Mouse (Mus musculus) adrenal gland, adult 8-10 months (tissue): ENCODE data around the gene Hist1h2bj. TPM values are rescaled to one million over a fixed set of nuclear protein-coding genes. Genes with fewer than 3 reads are reported as not detected.
"Not testable (repeated sequence)": the region's sequence is repeated elsewhere in the genome, so short reads cannot be mapped to it uniquely, and the experiment has no call there.

Experiments
- DNase-seq: peaks from one replicate; pipeline ENCODE4 v3.0.0; 2022
- microRNA-seq, 2 experiments: library from miRNA; unstranded; fragments of <30 nt; microRNA quantifications; one replicate each; pipeline ENCODE4 v1.2.0; 2022
- total RNA-seq, 4 experiments: library from RNA; stranded (reverse); gene quantifications; 2 replicates each; pipeline ENCODE4 v1.2.4; 2022

Hist1h2bj gene
- total RNA-seq, 4 experiments from 2014 or later: 14.2 to 31.0 (median 21.9) TPM

DNA sequence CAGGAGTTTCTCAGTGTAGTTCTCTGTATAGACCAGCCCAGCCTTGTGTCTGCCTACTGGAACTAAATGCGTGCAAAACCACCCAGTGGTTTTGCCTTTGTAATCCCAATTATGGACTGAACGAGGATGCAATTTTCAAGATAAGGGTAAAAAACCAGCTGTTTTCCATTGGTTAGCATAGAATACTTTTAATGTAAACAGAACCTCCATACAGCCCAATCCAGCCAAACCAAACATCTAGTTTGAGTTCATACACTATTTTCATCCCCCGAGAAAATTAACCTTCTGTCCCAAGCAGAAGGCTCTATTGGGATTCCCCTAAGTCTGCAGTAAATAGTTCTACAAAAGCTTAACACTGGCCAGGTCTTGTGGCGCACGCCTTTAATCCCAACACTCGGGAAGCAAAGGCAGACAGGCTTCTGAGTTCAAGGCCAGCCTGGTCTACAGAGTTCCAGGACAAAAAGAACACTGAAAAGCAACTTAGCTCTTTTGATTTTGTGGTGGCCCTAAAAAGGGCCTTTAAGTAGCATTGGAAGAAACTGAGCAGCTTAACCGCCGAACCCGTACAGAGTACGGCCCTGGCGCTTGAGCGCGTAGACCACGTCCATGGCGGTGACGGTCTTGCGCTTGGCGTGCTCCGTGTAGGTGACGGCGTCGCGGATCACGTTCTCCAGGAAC, 2.4 kb upstream of the Hist1h2bj start:
- DNase-seq: no peak

DNA sequence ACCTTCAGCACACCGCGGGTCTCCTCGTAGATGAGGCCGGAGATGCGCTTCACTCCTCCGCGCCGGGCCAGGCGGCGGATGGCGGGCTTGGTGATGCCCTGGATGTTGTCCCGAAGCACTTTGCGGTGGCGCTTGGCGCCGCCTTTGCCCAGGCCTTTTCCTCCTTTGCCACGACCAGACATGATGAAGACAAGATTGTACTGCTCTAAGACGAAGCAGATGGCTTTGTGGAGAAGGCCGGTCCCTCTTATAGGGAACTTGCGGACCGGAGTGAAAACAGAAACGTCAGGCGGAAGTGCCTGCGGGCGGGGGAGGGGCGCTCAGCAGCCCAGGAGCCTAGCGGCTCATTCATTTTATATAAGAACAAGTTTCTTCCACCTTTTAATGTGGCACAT, 1.9 kb upstream of the Hist1h2bj start, which contains the start of gene Hist1h4i:
Hist1h4i (minus strand) TSS at position 221 of the 395 bp plus-strand sequence.
- peak; percentile 93 for DNase-seq

DNA sequence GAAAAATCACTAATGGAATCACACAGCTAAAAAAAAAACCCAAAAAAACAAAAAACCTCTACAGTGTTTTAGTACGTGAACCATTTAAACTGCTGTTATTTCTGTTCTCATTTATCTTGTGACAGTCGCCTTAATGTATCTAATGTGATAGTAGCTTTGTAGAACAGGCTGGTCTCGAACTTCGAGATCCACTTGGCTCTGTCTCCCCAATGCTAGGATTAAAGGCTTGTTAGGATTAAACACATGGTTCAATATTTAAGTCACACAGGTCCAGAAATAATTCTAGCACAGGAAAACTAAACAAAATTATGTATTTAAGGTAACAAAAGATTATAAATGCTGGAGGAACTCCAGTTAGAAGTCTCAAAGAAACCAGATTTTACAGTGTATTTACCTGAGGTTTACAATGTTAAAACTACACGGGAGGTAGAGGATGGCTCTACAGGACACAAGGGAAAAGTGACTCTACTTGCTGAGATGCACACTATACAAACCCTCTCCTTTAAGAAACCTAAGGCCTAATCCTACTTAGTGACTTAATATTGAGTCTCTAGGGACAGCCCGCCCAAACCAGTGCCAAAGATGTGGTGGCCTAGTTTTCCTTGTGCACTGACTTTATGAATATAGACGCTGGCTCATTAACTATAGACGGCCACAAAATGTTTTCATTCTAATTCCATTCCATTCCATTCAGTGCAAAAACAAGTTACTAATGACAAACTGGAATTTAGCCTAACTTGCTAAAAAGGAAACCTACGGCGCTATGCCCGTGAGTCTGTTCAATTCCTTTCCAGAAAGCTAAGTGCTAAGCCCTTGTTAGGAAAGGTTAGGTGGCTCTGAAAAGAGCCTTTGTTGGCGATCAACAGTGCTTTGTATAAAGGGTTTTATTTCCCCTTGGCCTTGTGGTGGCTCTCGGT, 1.1 kb upstream of the Hist1h2bj start:
- no peak for DNase-seq

DNA sequence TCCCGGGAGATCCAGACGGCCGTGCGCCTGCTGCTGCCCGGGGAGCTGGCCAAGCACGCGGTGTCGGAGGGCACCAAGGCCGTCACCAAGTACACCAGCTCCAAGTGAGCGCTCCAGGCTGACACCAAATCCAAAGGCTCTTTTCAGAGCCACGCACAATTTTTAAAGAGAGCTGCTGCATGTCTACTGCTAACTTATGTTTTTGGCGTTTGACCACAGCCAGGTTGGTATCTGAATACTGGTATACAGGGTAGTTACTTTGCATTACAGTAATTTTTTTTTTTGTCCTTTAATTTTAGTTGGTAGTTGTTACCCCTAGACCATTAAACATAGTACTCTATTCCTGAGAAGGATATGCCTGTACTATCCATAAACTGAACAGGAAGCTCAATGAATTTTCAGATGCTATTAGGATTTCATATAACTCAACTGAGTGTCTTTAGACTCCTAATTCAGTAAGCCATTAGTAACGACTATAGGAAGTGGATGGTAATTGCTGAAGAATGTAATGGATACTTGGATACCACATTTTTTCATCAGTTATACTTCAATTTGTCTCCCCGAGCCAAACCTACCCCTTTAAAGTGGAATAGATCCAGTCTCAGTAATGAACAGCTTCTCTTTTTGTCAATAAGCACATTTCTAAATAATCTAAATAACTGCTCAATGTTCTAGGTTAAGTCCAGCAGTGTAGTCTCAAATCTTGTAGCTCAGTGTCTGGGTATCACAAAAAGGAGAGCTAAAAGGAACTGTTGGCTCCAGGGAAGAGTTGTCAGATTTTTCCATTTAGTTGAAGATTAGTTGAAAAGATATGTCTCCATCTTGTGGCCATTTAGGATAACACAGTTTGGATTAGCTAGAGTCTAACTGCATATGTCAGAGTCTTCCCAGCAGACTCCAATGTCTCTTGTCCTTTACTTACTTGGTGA, 753 bp downstream of the Hist1h2bj start:
- DNase-seq: no peak

DNA sequence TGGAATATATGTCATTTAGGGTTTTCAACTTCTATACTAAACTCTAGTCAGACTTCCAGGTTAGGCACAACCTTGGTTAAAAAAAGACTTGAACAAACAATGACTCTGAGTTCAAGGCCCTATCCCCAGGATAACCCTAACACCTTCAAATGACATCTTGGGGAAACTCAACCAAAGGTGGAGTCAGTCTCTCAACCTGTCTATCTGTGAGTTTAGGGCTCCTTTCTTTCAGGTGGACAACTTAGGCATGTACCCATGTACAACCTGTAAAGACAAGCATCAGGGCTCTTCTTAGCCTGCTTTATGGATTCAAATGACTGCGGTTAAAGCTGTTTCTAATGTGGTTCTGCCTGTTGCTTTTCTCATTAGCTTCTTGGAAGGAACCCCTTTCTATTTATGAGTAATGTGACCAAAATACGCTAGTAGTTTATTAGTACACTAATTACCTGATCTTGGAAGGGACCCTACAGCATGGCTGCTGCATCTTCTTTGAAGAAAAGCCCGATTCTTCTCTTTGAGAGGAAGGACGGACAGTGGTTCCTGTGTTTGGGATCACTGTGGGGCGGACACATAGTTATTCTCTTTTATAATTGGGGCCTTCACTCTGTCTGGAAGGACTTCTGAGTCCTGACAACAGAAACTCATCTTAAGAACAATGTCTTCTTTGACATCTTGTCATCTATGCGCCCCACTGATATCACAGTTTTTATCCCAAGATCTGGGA, 1.6 kb downstream of the Hist1h2bj start:
- no peak for DNase-seq

DNA sequence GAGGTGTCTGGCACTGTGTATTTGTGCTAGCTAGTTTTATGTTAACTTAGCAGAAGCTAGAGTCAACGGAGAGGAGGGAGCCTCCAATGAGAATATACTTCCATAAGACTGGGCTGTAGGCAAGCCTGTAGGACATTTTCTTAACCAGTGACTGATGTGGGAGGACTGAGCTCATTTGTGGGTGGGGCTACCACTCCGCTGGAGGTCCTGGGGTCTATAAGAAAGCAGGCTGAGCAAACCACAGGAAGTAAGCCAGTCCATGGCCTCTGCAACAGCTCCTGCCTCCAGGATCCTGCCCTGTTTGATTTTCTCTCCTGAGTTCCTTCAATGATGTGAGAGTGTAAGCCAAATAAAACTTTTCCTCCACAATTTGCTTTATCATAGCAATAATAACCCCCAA, 2.3 kb downstream of the Hist1h2bj start:
- no peak for DNase-seq

DNA sequence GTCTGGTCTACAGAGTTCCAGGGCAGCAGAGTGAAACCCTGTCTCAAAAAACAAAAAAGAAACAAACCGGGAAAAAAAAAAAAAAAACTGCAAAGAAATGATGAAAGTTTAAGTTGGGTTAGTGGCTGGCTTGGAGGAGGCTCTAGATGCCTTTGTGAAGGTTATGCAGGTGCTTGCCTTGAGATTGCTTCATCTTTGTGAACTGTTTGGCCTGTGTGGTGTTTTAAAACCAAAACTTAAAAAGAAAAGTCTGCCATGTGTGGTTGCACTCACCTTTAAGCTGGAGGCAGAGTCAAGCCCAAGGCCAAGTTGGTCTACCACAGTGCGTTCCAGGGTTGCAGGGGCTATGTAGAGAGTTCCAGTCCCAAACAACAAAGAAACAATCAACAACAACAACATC, 6.0 kb downstream of the Hist1h2bj start:
- DNase-seq: no peak

DNA sequence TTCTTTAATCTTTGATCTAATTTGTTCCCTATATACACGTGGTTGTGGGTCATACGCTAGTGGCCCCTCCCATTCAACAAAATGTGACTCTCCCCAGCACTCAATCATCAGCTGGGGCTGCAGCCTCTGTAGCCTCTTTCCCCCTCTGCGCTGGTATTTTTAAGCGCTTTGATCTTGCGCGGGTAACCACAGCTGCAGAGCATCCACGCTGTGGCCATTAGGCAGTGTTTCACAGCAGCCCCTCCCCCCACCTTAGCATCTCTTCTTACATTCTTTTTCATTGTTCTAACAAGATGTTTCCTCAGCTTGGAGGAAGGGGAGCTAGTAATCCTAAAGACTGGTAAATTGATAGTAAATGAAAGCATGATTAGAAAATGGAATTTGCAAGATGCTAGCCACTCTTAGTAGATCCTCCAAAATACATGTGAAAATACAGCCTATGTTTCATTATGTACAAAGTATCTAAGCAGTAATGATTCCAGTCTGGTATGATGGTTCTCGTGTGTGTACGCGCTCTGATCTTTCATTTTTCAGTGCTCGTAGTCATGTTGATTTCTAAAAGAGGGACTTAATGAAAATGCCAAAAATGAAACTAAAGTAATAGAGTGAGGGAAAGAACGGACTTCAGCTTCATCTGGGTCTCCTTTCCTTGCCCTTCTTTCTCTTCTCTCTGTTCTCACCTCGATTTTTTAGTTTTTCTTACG, 6.9 kb downstream of the Hist1h2bj start:
- no peak for DNase-seq

DNA sequence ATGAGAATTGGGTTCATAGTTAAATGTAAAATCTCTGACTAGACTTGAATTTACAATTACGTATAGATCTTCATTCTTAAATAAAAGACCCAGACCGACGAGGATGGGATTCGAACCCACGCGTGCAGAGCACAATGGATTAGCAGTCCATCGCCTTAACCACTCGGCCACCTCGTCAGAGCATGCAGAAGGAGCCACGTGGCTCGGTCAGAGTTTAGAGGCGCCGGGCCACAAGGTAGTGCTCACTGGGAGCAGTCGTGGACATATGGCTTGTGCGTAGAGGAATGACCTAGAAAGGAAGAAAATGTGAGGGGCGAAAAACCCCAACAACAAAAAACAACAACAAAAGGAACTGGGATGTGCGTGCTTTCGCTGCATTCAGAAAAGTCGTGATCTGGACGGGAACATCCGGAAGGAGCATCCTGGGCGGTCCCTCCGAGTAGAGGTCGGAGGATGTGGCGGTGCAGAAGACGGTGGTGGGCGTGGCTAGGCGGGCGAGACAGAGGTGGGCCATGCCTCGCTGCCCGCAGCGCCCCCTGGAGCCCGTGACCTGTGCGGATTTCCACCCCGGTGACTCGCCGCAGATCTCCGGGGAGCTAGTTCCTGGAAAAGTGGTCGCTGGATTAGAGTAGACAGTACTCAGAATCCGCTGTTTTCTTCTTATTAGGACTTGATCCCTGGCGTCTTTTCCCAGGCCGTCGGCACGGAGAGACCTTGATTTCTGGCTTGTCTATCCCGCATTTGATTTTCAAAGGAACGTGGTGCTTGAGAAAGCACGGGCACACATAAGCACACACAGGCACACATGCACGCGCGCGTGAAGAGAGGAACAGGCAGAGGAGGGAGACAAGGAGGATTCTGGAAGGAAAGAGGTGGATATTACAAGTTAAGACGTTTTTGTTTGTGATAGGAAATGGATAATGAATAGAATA, 7.8 kb downstream of the Hist1h2bj start:
- DNase-seq: peak; percentile 90

DNA sequence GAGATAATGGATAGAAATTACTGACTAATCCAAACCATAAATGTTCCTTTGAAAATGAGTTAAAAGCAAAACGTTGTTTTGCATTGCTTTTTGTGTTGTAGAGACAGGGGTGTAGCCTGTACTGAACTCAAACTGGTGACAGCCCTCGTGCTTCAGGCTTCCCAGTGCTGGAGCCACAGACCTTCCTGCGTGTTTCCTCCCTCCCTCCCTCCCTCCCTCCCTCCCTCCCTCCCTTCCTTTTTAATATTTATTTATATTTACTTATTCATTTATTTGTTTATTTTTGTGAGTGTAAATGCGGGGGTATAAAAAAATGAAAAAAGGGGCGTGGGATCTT, 8.5 kb downstream of the Hist1h2bj start:
- no peak for DNase-seq

DNA sequence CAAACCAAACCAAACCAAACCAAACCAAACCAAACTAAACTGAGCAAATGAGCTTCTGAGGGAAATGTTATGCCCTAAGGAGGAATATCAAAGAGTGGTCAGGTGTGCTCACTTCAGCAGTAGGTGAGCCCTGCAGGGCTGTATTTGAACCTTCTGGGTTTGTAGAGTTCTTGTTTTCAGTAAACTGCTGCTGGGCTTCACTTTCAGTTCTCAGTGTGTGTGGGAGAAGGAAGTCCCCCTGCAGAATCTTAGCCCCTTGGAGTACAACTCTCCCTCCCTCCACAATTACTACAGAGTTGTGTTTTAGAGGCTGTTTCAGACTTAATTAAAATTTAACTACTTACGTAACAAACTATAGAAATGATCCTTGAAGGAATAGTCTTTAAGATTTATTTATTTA, 10.7 kb downstream of the Hist1h2bj start:
- no peak for DNase-seq

DNA sequence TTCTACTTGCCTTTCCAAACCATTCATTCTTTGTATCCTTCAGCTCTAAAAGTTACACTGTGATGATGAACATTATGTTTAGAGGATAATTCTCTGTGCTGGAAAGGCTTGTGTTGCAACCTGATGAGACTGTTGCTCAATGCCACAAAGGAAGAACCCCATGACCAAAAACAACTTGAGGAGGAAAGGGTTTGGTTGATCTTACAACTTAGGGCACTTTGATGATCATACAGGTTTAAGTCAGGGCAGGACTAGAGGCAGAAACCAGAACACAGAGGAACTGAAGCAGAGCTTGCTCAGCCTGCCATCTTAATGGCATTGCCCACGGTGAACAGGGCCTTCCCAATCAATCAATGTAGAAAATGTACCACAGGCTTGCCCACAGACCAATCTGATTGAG, 18.4 kb downstream of the Hist1h2bj start:
- DNase-seq: no peak

DNA sequence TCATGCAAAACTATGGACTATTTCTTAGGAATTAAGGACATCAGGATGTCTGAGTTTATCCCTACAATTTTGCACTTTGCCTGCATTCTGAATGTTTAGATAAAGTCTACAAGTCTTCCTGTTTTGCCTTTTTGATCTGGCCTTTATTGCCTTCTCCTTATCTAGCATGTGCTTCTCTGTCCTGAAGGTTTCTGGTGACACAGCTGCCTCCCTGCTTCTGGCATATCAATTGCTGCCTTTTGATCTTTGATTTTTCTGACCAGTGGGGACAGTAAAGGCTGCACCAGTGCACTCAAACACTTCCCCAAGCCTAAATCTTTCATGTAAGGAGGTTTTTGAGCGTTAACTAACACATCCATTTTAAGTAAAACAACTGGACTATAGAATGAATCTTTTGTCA, 20.5 kb downstream of the Hist1h2bj start:
- DNase-seq: no peak

DNA sequence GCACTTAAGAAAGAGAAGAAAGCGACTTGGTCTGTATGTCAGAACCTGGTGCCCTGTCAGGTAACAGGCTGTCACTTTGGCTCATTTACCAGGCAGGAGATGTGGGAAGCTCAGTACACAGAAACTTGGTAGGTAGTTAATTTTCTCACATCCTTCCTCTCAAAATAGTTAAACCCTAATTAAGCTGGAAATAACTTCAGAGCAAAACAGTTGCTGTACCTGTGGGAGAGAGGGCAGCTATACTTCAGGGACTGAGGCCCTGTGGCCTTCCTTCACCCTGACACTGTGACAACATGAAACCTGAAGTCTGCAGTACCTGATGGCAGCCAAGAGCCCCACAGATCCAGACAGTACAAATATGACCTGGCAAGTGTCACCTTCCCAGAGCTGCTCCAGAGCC, 41.1 kb downstream of the Hist1h2bj start, which contains the start of gene Vmn1r188:
Vmn1r188 (plus strand) TSS at position 301 of the 400 bp plus-strand sequence.
- DNase-seq: not testable (repeated sequence)

Small RNAs within 50 kb of the gene (microRNA-seq; reads per million reads assigned to microRNA genes)
- 0 reads per million in 2 experiments for gene Gm26300
- gene Gm44390: 0 reads per million in 2 experiments
- 0 to 0.17 reads per million in 2 experiments for gene Gm44486

Other genes with a start within 250 kb of the Hist1h2bj start
- gene Hist1h2bq, start 233.0 kb upstream of the Hist1h2bj start, total RNA-seq: 10 to 100 TPM; 62.2 to 78.1 (median 68.0) TPM
- gene Hist1h2ao, start 232.7 kb upstream of the Hist1h2bj start, total RNA-seq: 10 to 100 TPM in 3 of 4 experiments, 1 to 10 TPM in 1; 6.1 to 36.2 (median 24.9) TPM
- gene Hist1h4m, start 231.5 kb upstream of the Hist1h2bj start, total RNA-seq: 100 to 1,000 TPM; 110 to 175 (median 150) TPM
- 100 to 1,000 TPM in 2 of 4 experiments, 10 to 100 TPM in 2; 56.8 to 227 (median 113) TPM for gene Hist1h4n, start 211.0 kb upstream of the Hist1h2bj start, total RNA-seq
- 10 to 100 TPM; 19.8 to 45.6 (median 32.3) TPM for gene Hist1h2ap, start 209.7 kb upstream of the Hist1h2bj start, total RNA-seq
- gene Hist1h2br, start 209.5 kb upstream of the Hist1h2bj start, total RNA-seq: 10 to 100 TPM; 63.3 to 78.8 (median 69.1) TPM
- gene Zfp184, start 98.1 kb upstream of the Hist1h2bj start, total RNA-seq: 1 to 10 TPM; 1.5 to 6.2 (median 3.6) TPM
- not detected for gene Pom121l2, start 62.0 kb upstream of the Hist1h2bj start, total RNA-seq
- under 1 TPM in 2 of 4 experiments, not detected in 2; 0.63 to 0.70 TPM for gene Prss16, start 33.5 kb upstream of the Hist1h2bj start, total RNA-seq
- gene Hist1h2ah, start 7.6 kb upstream of the Hist1h2bj start, total RNA-seq: 10 to 100 TPM in 2 of 4 experiments, 1 to 10 TPM in 1, not detected in 1; 6.0 to 18.5 (median 12.6) TPM
- 10 to 100 TPM; 22.5 to 31.6 (median 25.4) TPM for gene Hist1h2bk, start 7.3 kb upstream of the Hist1h2bj start, total RNA-seq
- 10 to 100 TPM; 42.6 to 80.0 (median 56.7) TPM for gene Hist1h4i, start 1.9 kb upstream of the Hist1h2bj start, total RNA-seq
- 10 to 100 TPM in 3 of 4 experiments, 1 to 10 TPM in 1; 8.7 to 18.8 (median 13.1) TPM for gene Hist1h2ag, start 270 bp upstream of the Hist1h2bj start, total RNA-seq
- gene Vmn1r188, start 41.2 kb downstream of the Hist1h2bj start, total RNA-seq: not detected
- not detected for gene Vmn1r189, start 62.6 kb downstream of the Hist1h2bj start, total RNA-seq
- gene Vmn1r191, start 140.8 kb downstream of the Hist1h2bj start, total RNA-seq: not detected
- gene Vmn1r192, start 147.9 kb downstream of the Hist1h2bj start, total RNA-seq: not detected
- gene Vmn1r193, start 179.9 kb downstream of the Hist1h2bj start, total RNA-seq: not detected
- not detected for gene Vmn1r194, start 201.0 kb downstream of the Hist1h2bj start, total RNA-seq
- gene Vmn1r195, start 227.3 kb downstream of the Hist1h2bj start, total RNA-seq: not detected
- gene Vmn1r196, start 246.7 kb downstream of the Hist1h2bj start, total RNA-seq: not detected